Mouse (Mus musculus) kidney, postnatal 0 days (tissue): ENCODE measurements around the gene Nckap5. TPM values are rescaled to one million over a fixed set of nuclear protein-coding genes. Genes with fewer than 3 reads are reported as not detected.
A peak's percentile ranks its signal among the peaks of the same experiment; 100 is the strongest.

ENCODE experiments used
- ATAC-seq: fragments of 200-750 bp; cut with Nextera tagmentation; replicated peaks from 2 replicates; pipeline ENCODE4 v1.8.0; 2017; ENCODE audit warnings: low read depth, moderate number of reproducible peaks, moderate TSS enrichment, moderate library complexity; ENCODE audit not compliant: low FRiP score
- DNase-seq: peaks from one replicate; pipeline ENCODE4 v3.0.0-alpha.2; 2016; ENCODE audit warnings: low spot score
- H3K27ac ChIP-seq: fragments of 300-500 bp; sonication (generic); 2 replicates; pipeline ENCODE4 v1.5.1; 2014; ENCODE audit warnings: mild to moderate bottlenecking
- H3K27me3 ChIP-seq: fragments of 300-500 bp; sonication (generic); 2 replicates; pipeline ENCODE4 v1.6.1; 2014; ENCODE audit warnings: low read length, mixed read lengths; ENCODE audit not compliant: insufficient read depth
- H3K36me3 ChIP-seq: fragments of 300-500 bp; sonication (generic); 2 replicates; pipeline ENCODE4 v1.6.1; 2014; ENCODE audit warnings: low read length, mixed read lengths; ENCODE audit not compliant: insufficient read depth
- H3K4me1 ChIP-seq: fragments of 300-500 bp; sonication (generic); replicated peaks from 2 replicates; pipeline ENCODE4 v1.6.1; 2014; ENCODE audit warnings: antibody characterized with exemption, low read length, mixed read lengths; ENCODE audit not compliant: insufficient read depth
- H3K4me2 ChIP-seq: fragments of 300-500 bp; sonication (generic); 2 replicates; pipeline ENCODE4 v1.6.1; 2014; ENCODE audit warnings: mild to moderate bottlenecking, low read length, moderate library complexity, mixed read lengths
- H3K4me3 ChIP-seq: fragments of 300-500 bp; sonication (generic); replicated peaks from 2 replicates; pipeline ENCODE4 v1.5.1; 2014; ENCODE audit warnings: low read depth, low read length
- H3K9ac ChIP-seq: fragments of 300-500 bp; sonication (generic); 2 replicates; pipeline ENCODE4 v1.6.1; 2014; ENCODE audit warnings: low read depth, low read length
- H3K9me3 ChIP-seq: fragments of 300-500 bp; sonication (generic); replicated peaks from 2 replicates; pipeline ENCODE4 v1.6.1; 2016; ENCODE audit warnings: low read length, inconsistent platforms, mixed read lengths
- CTCF ChIP-seq: IDR thresholded peaks from 2 replicates; pipeline ENCODE4 v1.5.1; 2016; ENCODE audit warnings: antibody characterized with exemption, low read depth, mild to moderate bottlenecking, moderate library complexity
- WGBS: fragments of 180-500 bp; shearing (Covaris S2); extraction: QIAGEN DNeasy Blood & Tissue Kit; methylation state at CpG from one replicate; pipeline ENCODE4 v1.1.7; 2014; 5-methylcytosine and 5-hydroxymethylcytosine counted together
- polyA plus RNA-seq: library from polyadenylated mRNA; unstranded; fragments of >200 nt; fragmentation: Nextera tagmentation; extraction: Ambion mirVana; gene quantifications from 2 replicates; pipeline ENCODE4 v1.2.1, GENCODE M21; 2015

Nckap5 gene
- polyA plus RNA-seq, 1 experiment from 2014 or later = 4.0 TPM

DNA sequence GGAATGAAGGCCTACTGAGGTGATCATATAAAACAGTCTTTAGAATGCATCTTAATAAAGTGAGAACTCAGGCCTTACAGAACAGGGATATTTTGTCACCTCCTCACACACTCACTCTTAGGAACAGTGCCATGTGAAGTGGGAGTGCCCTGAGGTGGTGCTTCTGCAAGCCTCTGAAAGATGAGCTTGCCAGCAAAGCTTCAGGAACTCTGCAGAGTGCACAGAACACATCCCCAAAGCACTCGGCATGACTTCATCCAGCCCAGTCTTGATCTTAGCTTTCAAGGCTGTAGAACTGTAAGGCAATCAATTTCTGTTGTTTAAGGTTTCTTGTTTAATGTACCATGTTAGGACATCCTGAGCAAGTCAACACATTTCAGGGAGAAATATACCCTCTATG, 372.9 kb downstream of the Nckap5 start:
- DNase-seq = peak; percentile 7
- Histone ChIP-seq H3K4me1 (no peaks in the 10 kb centered on the region), H3K9me3 (no peaks in the 10 kb centered on the region), H3K27me3 (no peaks in the 10 kb centered on the region), H3K36me3 (no peaks in the 10 kb centered on the region), H3K27ac (no peak overlapping the region), H3K9ac (no peak overlapping the region), H3K4me2 (no peak overlapping the region), H3K4me3 (no peak overlapping the region)
- TF ChIP-seq CTCF = no peak
- no peak for ATAC-seq
- WGBS = 38% methylated on average over 1 of the region's 1 CpGs

DNA sequence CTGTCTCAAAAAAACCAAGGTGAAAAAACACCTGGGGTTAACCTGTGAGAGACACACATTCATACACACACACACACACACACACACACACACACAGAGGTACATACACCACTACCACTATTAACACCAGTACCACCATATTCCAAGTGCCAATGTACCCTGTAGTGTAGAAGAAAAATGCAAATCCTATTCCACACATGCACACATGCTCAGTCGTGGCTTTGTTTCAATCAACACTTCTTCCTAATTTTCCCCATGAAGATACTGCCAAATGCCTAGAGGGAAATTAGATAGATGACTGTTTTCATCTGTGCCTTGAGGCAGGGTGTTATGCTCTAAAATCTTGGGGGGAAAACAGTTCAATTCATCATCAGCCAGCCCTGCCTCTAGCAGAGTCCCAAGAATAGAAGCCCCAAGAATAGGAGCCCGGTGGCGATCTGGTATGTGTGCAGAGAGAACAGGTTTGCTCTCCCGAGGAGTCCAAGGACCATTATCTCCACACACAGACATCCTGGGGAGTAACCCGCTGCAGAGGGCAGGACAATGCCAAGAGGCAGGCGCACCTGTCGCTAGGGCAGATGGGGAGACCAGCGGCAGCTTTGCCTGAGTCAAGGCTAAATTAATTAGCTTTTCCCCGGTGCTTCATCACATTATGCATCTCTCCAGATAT, 376.0 kb downstream of the Nckap5 start:
- no peaks in the 10 kb centered on the region for H3K27me3 ChIP-seq
- H3K9me3 ChIP-seq = no peaks in the 10 kb centered on the region
- no peak overlapping the region for H3K9ac ChIP-seq
- no peak for TF ChIP-seq CTCF
- 74% methylated on average over 9 of the region's 9 CpGs for WGBS
- no peak overlapping the region for H3K27ac ChIP-seq
- ATAC-seq = no peak
- H3K36me3 ChIP-seq = no peaks in the 10 kb centered on the region
- H3K4me3 ChIP-seq = no peak overlapping the region
- H3K4me1 ChIP-seq = no peaks in the 10 kb centered on the region
- H3K4me2 ChIP-seq = no peak overlapping the region
- no peak for DNase-seq

GRCm38 (mm10) chr1:126451472-126451871, 379.1 kb downstream of the Nckap5 start:
- 56% methylated on average over 9 of the region's 9 CpGs for WGBS

GRCm38 (mm10) chr1:126449424-126449823, 381.2 kb downstream of the Nckap5 start:
- H3K36me3 ChIP-seq = no peaks in the 10 kb centered on the region
- TF ChIP-seq CTCF = no peak
- H3K27me3 ChIP-seq = no peaks in the 10 kb centered on the region
- WGBS = 41% methylated on average over 2 of the region's 2 CpGs
- H3K9ac ChIP-seq = no peak overlapping the region
- ATAC-seq = no peak
- H3K4me2 ChIP-seq = no peak overlapping the region
- no peaks in the 10 kb centered on the region for H3K9me3 ChIP-seq
- no peaks in the 10 kb centered on the region for H3K4me1 ChIP-seq
- H3K27ac ChIP-seq = no peak overlapping the region
- no peak overlapping the region for H3K4me3 ChIP-seq
- DNase-seq = no peak

More at GRCm38 (mm10) chr1:126451472-126451871, 379.1 kb downstream of the Nckap5 start:
- no peak overlapping the region for H3K4me3 ChIP-seq
- no peak for TF ChIP-seq CTCF
- H3K4me1 ChIP-seq = no peaks in the 10 kb centered on the region
- DNase-seq (no peak), ATAC-seq (no peak)
- H3K9me3 ChIP-seq = no peaks in the 10 kb centered on the region
- no peaks in the 10 kb centered on the region for H3K27me3 ChIP-seq
- no peak overlapping the region for H3K4me2 ChIP-seq
- no peaks in the 10 kb centered on the region for H3K36me3 ChIP-seq
- H3K9ac ChIP-seq = no peak overlapping the region
- no peak overlapping the region for H3K27ac ChIP-seq

- Histone ChIP-seq H3K36me3 (no peaks in the 10 kb centered on the region), H3K9me3 (no peaks in the 10 kb centered on the region), H3K27me3 (no peaks in the 10 kb centered on the region), H3K9ac (no peak overlapping the region), H3K4me2 (no peak overlapping the region), H3K4me3 (no peak overlapping the region), H3K27ac (no peak overlapping the region), H3K4me1 (no peaks in the 10 kb centered on the region)
- DNase-seq = no peak
- no peak for ATAC-seq
- 59% methylated on average over 2 of the region's 2 CpGs for WGBS
- no peak for TF ChIP-seq CTCF
Measured at GRCm38 (mm10) chr1:126443890-126444289, 386.7 kb downstream of the Nckap5 start.

DNA sequence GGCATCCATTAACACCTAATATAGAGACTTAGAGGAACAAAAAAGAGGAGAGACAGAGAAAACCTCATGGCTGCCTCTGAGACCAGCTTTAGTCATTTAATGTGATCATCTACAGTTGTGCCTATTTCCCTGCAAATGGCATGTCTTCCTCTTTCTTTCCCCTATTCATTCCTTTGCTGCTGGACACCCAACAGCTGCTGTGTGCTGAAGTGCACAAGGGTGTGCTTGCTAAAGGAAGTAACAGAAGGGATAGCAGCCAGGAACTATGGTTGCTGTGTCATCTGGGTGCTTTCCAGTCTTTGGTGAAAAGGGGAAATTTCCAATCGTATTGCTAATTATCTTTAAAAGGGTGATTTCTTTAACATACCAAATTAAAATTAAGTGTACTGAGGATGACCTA, 387.9 kb downstream of the Nckap5 start:
- Histone ChIP-seq H3K27me3 (no peaks in the 10 kb centered on the region), H3K4me1 (no peaks in the 10 kb centered on the region), H3K4me2 (no peak overlapping the region), H3K9ac (no peak overlapping the region), H3K27ac (no peak overlapping the region), H3K9me3 (no peaks in the 10 kb centered on the region), H3K36me3 (no peaks in the 10 kb centered on the region), H3K4me3 (no peak overlapping the region)
- no peak for ATAC-seq
- WGBS = 78% methylated on average over 1 of the region's 1 CpGs
- no peak for TF ChIP-seq CTCF
- DNase-seq = no peak

GRCm38 (mm10) chr1:126438000-126438572, 392.5 kb downstream of the Nckap5 start:
- Histone ChIP-seq H3K4me2 (no peak overlapping the region), H3K9ac (no peak overlapping the region), H3K4me3 (no peak overlapping the region), H3K27me3 (no peaks in the 10 kb centered on the region), H3K27ac (no peak overlapping the region), H3K36me3 (no peaks in the 10 kb centered on the region), H3K4me1 (no peaks in the 10 kb centered on the region), H3K9me3 (no peaks in the 10 kb centered on the region)
- WGBS = 70% methylated on average over 6 of the region's 6 CpGs
- ATAC-seq (no peak), DNase-seq (no peak)
- TF ChIP-seq CTCF = no peak
